Mouse (Mus musculus): ENCODE measurements around the gene Dop1b. TPM values are rescaled to one million over a fixed set of nuclear protein-coding genes. Genes with fewer than 3 reads are reported as not detected.

Dop1b gene
- polyA plus RNA-seq, 1 experiment from 2014 or later, result 40.3 TPM

DNA sequence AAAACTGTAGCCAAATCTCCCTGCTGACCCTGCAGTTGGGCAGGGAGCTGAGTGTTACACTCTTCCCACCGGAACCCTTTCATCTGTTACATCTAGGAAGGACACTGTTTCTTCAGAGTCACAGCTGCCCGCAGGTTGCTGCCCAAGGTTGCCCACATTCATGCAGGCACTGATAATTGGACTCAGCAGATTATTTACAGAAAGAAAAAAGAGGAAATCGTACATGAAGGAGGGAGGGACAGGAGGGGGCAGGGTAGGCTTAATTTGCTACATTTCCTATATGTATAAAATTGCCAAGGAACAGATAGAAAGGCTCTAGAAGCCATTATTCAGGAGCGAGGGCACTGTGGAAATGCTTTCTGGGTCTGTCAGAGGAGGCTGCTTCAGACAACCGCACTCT is 44.9 kb downstream of the Dop1b start:
- Histone ChIP-seq H3K27me3 (ENCODE audit: control insufficient read depth, insufficient read depth, low read length) (no peaks in the 10 kb centered on the region), H3K4me3 (replicated peaks; ENCODE audit: low read depth, low read length) (no peak overlapping the region), H3K27ac (replicated peaks; ENCODE audit: low read depth, low read length) (no peak overlapping the region), H3K4me2 (ENCODE audit: low read length) (no peak overlapping the region), H3K36me3 (ENCODE audit: control insufficient read depth, insufficient read depth, low read length) (peaks cover 84% of the 10 kb centered on the region), H3K9ac (replicated peaks; ENCODE audit: low read length) (no peak overlapping the region), H3K4me1 (ENCODE audit: control insufficient read depth, insufficient read depth, low read length) (no peaks in the 10 kb centered on the region), H3K9me3 (ENCODE audit: control insufficient read depth, low read length) (no peaks in the 10 kb centered on the region)
- ATAC-seq (ENCODE audit: low FRiP score, low TSS enrichment) (no peak), DNase-seq (no peak)
- WGBS, result 94% methylated on average over 5 of the region's 5 CpGs

DNA sequence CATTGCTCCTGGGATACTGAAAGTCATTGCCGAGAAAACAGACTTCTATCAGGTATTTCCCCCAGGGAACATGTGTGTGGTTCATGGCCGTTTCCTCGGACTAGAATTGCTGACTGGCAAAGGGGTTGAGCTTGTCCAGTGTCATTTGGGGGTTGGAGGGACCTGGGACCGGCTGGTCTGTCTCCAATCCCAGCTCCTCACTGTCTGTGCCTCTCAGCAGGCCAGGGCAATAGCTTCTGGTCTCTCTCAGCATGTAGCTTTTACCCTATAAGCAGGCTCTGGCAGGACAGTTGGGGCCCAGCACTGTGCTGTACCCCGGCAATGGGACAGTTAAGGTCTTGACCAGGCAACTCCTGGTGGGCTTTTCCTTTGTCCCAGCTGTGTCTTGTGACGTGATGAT is 51.7 kb downstream of the Dop1b start:
- Histone ChIP-seq H3K4me2 (ENCODE audit: low read length) (no peak overlapping the region), H3K9ac (replicated peaks; ENCODE audit: low read length) (no peak overlapping the region), H3K27me3 (ENCODE audit: control insufficient read depth, insufficient read depth, low read length) (no peaks in the 10 kb centered on the region), H3K9me3 (ENCODE audit: control insufficient read depth, low read length) (no peaks in the 10 kb centered on the region), H3K4me1 (ENCODE audit: control insufficient read depth, insufficient read depth, low read length) (no peaks in the 10 kb centered on the region), H3K4me3 (replicated peaks; ENCODE audit: low read depth, low read length) (no peak overlapping the region), H3K36me3 (ENCODE audit: control insufficient read depth, insufficient read depth, low read length) (peaks cover 93% of the 10 kb centered on the region), H3K27ac (replicated peaks; ENCODE audit: low read depth, low read length) (no peak overlapping the region)
- no peak for DNase-seq
- ATAC-seq (ENCODE audit: low FRiP score, low TSS enrichment), result no peak
- 77% methylated on average over 6 of the region's 6 CpGs for WGBS

DNA sequence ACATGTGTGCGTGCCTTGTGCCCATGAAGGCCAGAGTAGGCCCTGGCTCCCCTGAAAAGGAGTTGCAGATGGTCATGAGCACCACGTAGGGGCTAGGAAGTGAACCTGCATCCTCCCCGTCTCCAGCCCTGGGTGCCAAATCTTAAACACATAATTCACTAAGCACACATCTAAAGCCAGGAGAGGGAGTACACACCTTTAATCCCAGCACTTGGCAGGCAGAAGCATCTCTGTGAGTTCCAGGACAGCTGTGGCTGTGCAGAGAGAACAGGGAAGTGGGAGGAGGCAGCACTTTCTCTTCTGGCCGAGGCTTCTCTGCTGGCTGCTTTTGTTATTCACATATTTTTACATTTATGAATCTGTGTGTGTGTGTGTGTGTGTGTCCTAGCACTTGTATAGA is 52.9 kb downstream of the Dop1b start:
- Histone ChIP-seq H3K9ac (replicated peaks; ENCODE audit: low read length) (no peak overlapping the region), H3K27me3 (ENCODE audit: control insufficient read depth, insufficient read depth, low read length) (no peaks in the 10 kb centered on the region), H3K4me1 (ENCODE audit: control insufficient read depth, insufficient read depth, low read length) (no peaks in the 10 kb centered on the region), H3K9me3 (ENCODE audit: control insufficient read depth, low read length) (no peaks in the 10 kb centered on the region), H3K4me2 (ENCODE audit: low read length) (no peak overlapping the region), H3K4me3 (replicated peaks; ENCODE audit: low read depth, low read length) (no peak overlapping the region), H3K27ac (replicated peaks; ENCODE audit: low read depth, low read length) (no peak overlapping the region), H3K36me3 (ENCODE audit: control insufficient read depth, insufficient read depth, low read length) (peaks cover 93% of the 10 kb centered on the region)
- ATAC-seq (ENCODE audit: low FRiP score, low TSS enrichment) (no peak), DNase-seq (no peak)
- 77% methylated on average over 4 of the region's 4 CpGs for WGBS

DNA sequence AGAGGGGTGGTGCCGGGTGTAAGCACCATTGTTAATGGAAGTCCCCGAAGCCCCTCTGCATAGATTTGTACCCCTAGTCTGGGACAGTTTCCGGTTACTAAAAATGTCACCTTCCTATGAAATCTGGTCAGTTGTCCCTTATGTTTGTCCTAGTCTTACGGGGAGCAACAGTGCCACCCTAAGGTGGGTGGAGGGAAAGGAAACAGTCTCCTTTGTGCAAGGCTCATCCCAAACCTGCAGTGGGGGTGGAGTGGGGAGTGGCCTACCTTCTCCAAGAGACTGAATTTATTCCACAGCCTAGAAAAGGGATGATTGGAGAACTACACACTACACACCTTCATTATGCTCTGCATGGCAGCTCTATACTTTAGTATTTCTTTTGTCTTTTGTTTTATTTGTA is 55.3 kb downstream of the Dop1b start:
- peak; percentile 20; the same call in 1 of the 2 replicates for ATAC-seq (ENCODE audit: low FRiP score, low TSS enrichment)
- Histone ChIP-seq H3K4me3 (replicated peaks; ENCODE audit: low read depth, low read length) (no peak overlapping the region), H3K4me1 (ENCODE audit: control insufficient read depth, insufficient read depth, low read length) (no peaks in the 10 kb centered on the region), H3K9ac (replicated peaks; ENCODE audit: low read length) (no peak overlapping the region), H3K4me2 (ENCODE audit: low read length) (no peak overlapping the region), H3K27me3 (ENCODE audit: control insufficient read depth, insufficient read depth, low read length) (no peaks in the 10 kb centered on the region), H3K9me3 (ENCODE audit: control insufficient read depth, low read length) (no peaks in the 10 kb centered on the region), H3K27ac (replicated peaks; ENCODE audit: low read depth, low read length) (no peak overlapping the region), H3K36me3 (ENCODE audit: control insufficient read depth, insufficient read depth, low read length) (peaks cover 85% of the 10 kb centered on the region)
- peak; percentile 62 for DNase-seq
- 59% methylated on average over 4 of the region's 4 CpGs for WGBS

DNA sequence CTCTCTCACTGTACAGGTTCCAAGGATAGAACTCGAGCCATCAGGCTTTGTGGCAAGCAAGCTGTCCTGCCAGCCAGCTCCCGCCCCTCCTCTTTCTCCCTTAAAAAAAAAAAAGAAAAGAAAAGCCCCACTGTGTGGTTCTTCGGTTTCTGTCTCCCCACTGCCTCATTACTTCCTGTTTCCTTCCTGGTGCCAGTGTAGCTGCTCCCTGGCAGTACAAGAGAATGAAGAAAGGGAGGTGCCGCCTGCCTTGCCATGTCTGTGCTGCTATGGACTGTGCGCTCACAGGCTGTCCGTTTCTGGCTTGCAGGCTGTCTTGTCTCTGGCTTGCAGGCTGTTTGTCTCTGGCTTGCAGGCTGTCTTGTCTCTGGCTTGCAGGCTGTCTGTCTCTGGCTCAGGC is 55.8 kb downstream of the Dop1b start:
- Histone ChIP-seq H3K4me1 (ENCODE audit: control insufficient read depth, insufficient read depth, low read length) (no peaks in the 10 kb centered on the region), H3K9me3 (ENCODE audit: control insufficient read depth, low read length) (no peaks in the 10 kb centered on the region), H3K27ac (replicated peaks; ENCODE audit: low read depth, low read length) (no peak overlapping the region), H3K4me3 (replicated peaks; ENCODE audit: low read depth, low read length) (no peak overlapping the region), H3K9ac (replicated peaks; ENCODE audit: low read length) (no peak overlapping the region), H3K4me2 (ENCODE audit: low read length) (no peak overlapping the region), H3K27me3 (ENCODE audit: control insufficient read depth, insufficient read depth, low read length) (no peaks in the 10 kb centered on the region), H3K36me3 (ENCODE audit: control insufficient read depth, insufficient read depth, low read length) (peaks cover 79% of the 10 kb centered on the region)
- DNase-seq (no peak), ATAC-seq (ENCODE audit: low FRiP score, low TSS enrichment) (no peak)
- WGBS, result 72% methylated on average over 6 of the region's 6 CpGs

DNA sequence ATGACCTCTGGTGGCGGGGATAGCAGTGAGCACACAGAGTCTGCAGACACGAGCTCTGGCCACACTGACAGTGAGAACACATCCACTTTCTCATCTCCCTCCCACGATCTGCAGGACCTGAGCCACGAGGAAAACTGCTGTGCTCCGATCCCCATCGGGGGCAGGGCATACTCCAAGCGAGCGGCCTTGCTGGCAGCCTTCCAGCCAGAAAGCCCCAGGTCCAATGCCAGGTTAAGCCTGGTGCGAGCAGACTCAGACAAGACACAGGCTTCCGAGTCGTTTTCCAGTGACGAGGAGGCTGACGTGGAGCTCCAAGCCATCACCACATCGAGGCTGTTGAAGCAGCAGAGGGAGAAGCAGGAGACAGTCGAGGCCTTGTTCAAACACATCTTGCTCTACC is 57.9 kb downstream of the Dop1b start:
- DNase-seq (no peak), ATAC-seq (ENCODE audit: low FRiP score, low TSS enrichment) (no peak)
- H3K27me3 ChIP-seq (ENCODE audit: control insufficient read depth, insufficient read depth, low read length), result no peaks in the 10 kb centered on the region
- no peaks in the 10 kb centered on the region for H3K9me3 ChIP-seq (ENCODE audit: control insufficient read depth, low read length)
- H3K4me3 ChIP-seq (replicated peaks; ENCODE audit: low read depth, low read length), result no peak overlapping the region
- H3K4me1 ChIP-seq (ENCODE audit: control insufficient read depth, insufficient read depth, low read length), result no peaks in the 10 kb centered on the region
- no peak overlapping the region for H3K4me2 ChIP-seq (ENCODE audit: low read length)
- no peak overlapping the region for H3K9ac ChIP-seq (replicated peaks; ENCODE audit: low read length)
- no peak overlapping the region for H3K27ac ChIP-seq (replicated peaks; ENCODE audit: low read depth, low read length)
- 78% methylated on average over 15 of the region's 15 CpGs for WGBS
- H3K36me3 ChIP-seq (ENCODE audit: control insufficient read depth, insufficient read depth, low read length), result peaks cover 72% of the 10 kb centered on the region

DNA sequence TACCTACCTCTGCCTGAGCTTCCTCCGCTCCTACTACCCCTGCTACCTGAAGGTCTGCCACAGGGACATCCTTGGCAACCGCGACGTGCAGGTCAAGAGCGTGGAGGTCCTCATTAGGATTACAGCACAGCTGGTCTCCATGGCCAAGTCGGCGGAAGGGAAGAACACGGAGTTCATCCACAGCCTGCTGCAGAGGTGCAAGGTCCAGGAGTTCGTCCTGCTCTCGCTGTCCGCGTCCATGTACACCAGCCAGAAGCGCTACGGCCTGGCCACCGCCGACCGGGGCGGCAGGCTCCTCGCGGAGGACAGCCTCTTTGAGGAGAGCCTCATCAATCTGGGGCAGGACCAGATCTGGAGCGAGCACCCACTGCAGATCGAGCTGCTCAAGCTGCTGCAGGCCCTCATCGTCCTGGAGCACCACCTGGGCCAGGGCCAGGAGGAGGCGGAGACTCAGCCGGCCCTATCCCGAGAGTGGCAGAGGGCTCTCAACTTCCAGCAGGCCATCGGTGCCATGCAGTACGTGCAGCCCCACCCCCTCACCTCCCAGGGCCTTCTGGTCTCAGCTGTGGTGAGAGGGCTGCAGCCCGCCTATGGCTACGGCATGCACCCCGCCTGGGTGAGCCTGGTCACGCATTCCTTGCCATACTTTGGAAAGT is 58.7 kb downstream of the Dop1b start:
- peaks cover 70% of the 10 kb centered on the region for H3K36me3 ChIP-seq (ENCODE audit: control insufficient read depth, insufficient read depth, low read length)
- ATAC-seq (ENCODE audit: low FRiP score, low TSS enrichment), result no peak

DNA sequence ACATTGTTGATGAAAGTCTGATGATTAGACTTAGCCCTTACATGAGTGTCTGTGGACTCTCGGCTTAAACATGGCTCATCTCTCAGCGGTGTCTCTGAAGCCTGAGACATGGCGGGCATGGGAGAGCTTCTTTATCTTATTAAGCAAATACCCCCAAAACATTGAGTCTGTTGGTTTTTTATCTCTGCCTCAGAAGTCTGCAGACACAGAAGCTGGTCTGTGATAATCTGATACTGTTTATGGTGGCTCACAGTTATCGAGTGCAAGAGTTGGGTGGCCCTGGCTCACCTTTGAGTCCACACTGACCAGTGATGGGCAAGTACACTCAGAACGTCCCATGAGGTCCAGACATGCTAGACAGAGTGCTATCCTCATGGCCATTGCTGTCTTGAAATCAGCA is 63.0 kb downstream of the Dop1b start:
- WGBS, result 92% methylated on average over 5 of the region's 5 CpGs
- DNase-seq (no peak), ATAC-seq (ENCODE audit: low FRiP score, low TSS enrichment) (no peak)
- H3K27ac ChIP-seq (replicated peaks; ENCODE audit: low read depth, low read length), result no peak overlapping the region
- H3K36me3 ChIP-seq (ENCODE audit: control insufficient read depth, insufficient read depth, low read length), result peaks cover 68% of the 10 kb centered on the region
- no peak overlapping the region for H3K9ac ChIP-seq (replicated peaks; ENCODE audit: low read length)
- no peak overlapping the region for H3K4me2 ChIP-seq (ENCODE audit: low read length)
- no peak overlapping the region for H3K4me3 ChIP-seq (replicated peaks; ENCODE audit: low read depth, low read length)
- no peaks in the 10 kb centered on the region for H3K4me1 ChIP-seq (ENCODE audit: control insufficient read depth, insufficient read depth, low read length)
- no peaks in the 10 kb centered on the region for H3K27me3 ChIP-seq (ENCODE audit: control insufficient read depth, insufficient read depth, low read length)
- H3K9me3 ChIP-seq (ENCODE audit: control insufficient read depth, low read length), result no peaks in the 10 kb centered on the region

More for the DNA sequence above, 58.7 kb downstream of the Dop1b start:
- DNase-seq, result no peak
- Histone ChIP-seq H3K4me3 (replicated peaks; ENCODE audit: low read depth, low read length) (no peak overlapping the region), H3K27me3 (ENCODE audit: control insufficient read depth, insufficient read depth, low read length) (no peaks in the 10 kb centered on the region), H3K9ac (replicated peaks; ENCODE audit: low read length) (no peak overlapping the region), H3K27ac (replicated peaks; ENCODE audit: low read depth, low read length) (no peak overlapping the region), H3K4me2 (ENCODE audit: low read length) (no peak overlapping the region), H3K9me3 (ENCODE audit: control insufficient read depth, low read length) (no peaks in the 10 kb centered on the region), H3K4me1 (ENCODE audit: control insufficient read depth, insufficient read depth, low read length) (no peaks in the 10 kb centered on the region)
- WGBS, result 71% methylated on average over 32 of the region's 32 CpGs

DNA sequence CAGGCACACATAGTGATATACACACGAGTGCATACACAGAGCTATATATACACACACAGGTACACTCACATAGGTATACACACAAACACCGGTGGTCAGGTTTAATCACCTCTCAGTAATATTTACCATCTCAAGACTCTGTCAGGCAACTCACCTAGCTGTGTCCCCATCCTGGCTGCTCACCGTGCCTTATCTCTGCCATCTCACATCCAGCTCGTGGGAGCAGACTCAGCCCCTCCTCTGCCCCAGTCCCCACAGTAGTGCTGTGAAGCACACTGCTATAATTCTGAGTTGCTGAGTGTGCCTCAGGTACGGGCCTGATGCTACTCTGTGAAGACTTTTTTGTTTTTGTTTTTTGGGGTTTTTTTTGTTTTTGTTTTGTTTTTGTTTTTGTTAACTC is 64.8 kb downstream of the Dop1b start:
- no peaks in the 10 kb centered on the region for H3K27me3 ChIP-seq (ENCODE audit: control insufficient read depth, insufficient read depth, low read length)
- H3K9me3 ChIP-seq (ENCODE audit: control insufficient read depth, low read length), result no peaks in the 10 kb centered on the region
- 86% methylated on average over 5 of the region's 5 CpGs for WGBS
- no peak overlapping the region for H3K4me2 ChIP-seq (ENCODE audit: low read length)
- DNase-seq, result no peak
- no peak overlapping the region for H3K4me3 ChIP-seq (replicated peaks; ENCODE audit: low read depth, low read length)
- no peak overlapping the region for H3K9ac ChIP-seq (replicated peaks; ENCODE audit: low read length)
- H3K27ac ChIP-seq (replicated peaks; ENCODE audit: low read depth, low read length), result no peak overlapping the region
- ATAC-seq (ENCODE audit: low FRiP score, low TSS enrichment), result no peak
- H3K4me1 ChIP-seq (ENCODE audit: control insufficient read depth, insufficient read depth, low read length), result no peaks in the 10 kb centered on the region
- peaks cover 67% of the 10 kb centered on the region for H3K36me3 ChIP-seq (ENCODE audit: control insufficient read depth, insufficient read depth, low read length)
